Mouse (Mus musculus) megakaryocyte, adult 5-6 weeks (primary cell): ENCODE results near the gene Fndc4. TPM values are rescaled to one million over a fixed set of nuclear protein-coding genes. Genes with fewer than 3 reads are reported as not detected.

Experiments
- ATAC-seq: 2 replicates; pipeline ENCODE4 v1.8.0; 2016; ENCODE audit warnings: mild to moderate bottlenecking, inconsistent platforms; ENCODE audit not compliant: poor library complexity, severe bottlenecking
- total RNA-seq, 2 experiments: library from RNA; stranded (forward) in 1 of 2; stranded (reverse) in 1 of 2; fragments of 153-499, 151-499 nt in 1 of 2; fragments of 221-1000, 200-1000 nt in 1 of 2; gene quantifications; 2 replicates each; pipeline versions ENCODE4 v1.2.3 to v1.2.4; 2015 to 2017

Fndc4 gene
- total RNA-seq, 2 experiments from 2014 or later = not detected

DNA sequence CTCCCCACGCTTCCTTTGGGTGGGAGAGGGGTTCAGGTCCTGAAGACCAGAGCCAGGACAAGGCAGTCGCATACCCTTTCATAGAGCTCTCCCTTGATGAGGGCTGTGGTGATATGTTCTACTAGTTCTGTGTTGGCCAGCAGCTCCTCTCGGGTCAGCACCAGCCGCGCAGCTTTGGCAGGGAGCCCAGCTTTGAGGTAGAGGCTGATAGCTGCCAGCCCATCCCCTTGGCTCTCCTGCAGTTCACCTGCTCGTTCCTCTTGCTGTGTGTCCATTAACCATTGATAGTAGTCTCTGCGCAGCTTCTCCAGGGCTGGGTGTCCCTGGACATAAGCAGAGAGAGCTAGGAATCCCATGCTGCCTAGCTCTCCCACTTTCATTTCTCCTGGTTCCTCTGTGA lies 29.8 kb downstream of the Fndc4 start:
- no peak for ATAC-seq

DNA sequence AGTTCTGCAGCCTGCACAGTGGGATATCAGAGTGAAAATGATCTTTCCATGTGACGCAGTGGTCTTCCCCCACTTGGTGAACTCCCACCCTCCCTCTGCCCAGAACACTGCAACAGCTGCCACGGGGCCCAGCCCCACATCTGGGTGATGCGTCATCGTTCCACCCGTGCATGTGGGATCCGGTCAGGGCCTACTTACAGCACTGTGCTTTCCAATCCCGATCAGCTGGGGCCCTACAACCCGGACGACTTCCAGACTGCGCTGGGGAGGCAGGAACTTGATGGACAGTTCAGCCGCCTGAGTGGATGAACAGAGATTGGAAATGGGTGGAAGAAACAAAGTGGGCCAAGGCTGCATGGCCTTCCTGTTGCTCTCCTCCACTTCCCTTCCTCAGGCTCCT lies 38.3 kb downstream of the Fndc4 start:
- ATAC-seq = no peak

DNA sequence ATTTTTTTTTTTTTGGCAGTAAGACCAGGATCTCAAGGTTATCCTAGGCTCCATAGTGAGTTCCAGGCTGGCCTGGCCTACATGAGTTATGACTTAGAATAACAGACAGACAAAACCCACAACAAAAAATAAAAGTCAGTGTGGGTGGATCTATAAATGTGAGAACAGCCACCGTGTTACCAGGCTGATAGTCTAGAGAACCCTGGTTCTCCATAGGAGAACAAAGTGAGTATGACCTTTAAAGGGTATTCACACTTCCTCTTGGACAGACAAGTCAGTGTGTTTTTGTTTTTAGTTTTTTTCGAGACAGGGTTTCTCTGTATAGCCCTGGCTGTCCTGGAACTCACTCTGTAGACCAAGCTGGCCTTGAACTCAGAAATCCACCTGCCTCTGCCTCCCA lies 39.9 kb downstream of the Fndc4 start:
- ATAC-seq = no peak

DNA sequence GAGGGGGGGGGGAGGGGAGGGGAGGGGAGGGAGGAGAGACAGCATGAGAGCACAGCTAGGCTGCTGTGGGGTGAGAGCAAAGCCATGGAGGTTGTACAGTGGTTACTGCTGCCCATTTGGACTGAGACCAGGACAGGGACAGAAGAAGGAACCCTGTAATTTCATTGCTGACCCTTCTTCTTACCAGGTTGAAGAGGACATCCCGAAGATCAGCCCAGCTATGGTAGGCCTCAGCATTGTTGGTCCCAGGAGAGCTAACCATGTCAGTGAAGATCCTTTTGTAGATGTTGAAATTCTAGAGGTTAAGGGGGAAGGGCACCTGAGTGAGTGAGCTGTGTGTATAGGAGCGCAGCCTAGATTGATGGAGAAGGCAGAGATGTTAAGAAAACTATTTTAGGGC lies 40.5 kb downstream of the Fndc4 start:
- no peak for ATAC-seq

DNA sequence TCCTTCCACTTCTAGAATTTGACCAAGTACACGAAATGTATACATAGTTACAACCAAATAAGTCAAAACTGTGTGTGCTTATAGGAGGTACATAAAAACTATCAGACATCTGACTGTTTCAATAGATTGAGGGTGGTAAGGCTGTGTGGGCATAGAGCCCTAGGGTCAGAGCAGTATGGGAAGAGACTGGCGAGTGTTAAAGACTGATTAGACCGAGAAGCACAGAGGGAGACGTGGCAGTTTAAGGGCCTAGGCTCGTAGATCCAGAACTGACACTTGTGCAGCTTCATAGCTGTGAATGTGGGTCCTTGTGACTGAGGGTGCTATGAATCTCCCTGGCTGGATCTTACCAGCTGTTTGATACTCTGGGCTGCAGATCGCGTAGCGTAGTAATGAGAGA lies 41.0 kb downstream of the Fndc4 start:
- no peak for ATAC-seq

DNA sequence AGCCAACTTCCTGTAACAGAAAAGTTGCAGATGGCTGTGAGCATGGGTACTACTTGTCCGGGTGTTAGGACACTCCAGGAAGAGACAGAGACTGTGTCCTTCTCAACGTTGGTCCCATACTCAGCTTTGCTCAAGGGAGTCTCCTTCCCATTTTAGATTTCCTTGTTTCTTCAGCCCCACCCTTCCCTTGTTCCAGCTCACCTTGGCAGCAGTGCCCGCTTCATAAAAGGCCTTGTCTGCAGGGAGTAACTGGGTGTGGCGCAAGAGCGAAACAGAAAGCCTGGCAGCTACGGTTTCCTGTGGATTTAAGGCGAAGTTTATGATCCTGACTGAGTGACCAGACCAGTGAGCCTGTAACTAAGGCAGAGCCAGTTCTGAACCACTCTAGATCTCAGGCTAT lies 41.4 kb downstream of the Fndc4 start:
- peak; percentile 39; the same call in 1 of the 2 replicates for ATAC-seq

DNA sequence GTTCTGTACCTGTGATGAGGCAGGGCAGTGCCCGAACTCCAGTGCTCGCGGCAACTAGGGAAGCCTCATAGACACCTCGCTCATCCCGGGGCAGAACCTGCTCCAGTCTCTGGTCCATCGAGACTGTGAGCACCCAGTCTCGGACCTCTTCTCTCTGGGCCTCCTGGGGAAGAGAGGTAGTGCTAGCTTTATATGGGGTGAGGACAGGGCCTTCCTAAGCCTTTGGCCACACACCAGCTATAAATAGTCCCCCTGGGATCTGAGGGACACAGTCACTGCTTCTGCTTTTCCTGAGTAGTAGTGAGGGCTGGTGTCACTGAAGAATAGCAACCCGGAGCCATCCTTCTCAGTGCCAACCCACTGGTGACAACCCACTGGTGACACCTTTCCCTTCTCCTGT lies 42.1 kb downstream of the Fndc4 start:
- peak; percentile 14; the same call in 1 of the 2 replicates for ATAC-seq

DNA sequence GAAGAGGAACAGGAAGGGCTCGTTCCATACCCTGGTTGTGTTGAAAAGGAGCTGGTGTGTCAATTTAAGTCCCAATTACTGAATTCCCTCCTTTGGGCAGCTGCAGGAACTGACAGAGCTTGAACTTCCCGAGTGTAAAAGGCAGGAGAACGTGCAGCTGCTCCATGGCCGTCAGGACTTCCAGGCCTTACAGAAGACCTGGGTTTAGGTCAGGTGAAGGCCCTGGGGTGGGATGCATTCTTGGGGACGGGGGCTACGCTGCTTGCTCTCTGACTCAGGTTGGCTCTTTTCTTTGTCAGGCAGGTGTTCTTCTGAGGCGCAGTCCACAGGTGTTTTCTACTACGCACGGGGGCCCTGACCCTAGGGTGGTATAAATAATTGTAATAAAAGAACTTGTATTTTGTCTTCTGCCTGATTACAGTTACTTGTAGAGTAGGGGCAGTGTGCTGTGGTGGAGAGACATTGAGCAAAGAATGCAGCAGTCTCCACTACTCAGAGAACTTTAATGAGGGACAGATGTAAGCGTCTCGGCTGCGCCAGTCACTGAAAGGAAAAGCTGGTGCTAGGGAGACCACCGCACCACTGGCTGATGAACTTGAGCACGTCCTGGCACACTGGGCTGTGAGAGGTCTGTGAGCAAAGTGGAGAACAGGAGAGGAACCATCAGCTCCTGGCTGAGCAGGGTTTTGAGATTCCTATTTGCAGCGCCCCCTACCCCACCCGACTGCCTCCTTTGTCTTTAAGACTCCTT lies 42.9 kb downstream of the Fndc4 start:
- no peak for ATAC-seq

DNA sequence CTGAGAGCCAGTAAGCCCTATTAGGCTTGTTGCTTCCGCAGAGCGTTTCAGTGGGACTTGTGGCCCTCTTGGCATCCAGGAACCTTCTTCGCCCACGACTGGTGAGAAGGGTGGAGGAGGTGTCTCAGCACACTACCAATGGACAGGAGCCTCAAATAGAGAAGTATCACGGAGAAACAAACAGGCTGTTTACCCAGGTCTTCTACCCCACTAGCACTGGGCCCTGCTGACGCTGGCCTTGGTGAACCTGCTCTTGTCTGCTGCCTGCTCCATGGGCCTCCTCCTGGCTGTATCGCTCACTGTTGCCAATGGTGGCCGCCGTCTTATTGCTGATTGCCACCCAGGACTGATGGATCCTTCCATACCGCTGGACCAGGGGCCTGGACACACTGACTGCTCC lies 43.7 kb downstream of the Fndc4 start:
- ATAC-seq = no peak

DNA sequence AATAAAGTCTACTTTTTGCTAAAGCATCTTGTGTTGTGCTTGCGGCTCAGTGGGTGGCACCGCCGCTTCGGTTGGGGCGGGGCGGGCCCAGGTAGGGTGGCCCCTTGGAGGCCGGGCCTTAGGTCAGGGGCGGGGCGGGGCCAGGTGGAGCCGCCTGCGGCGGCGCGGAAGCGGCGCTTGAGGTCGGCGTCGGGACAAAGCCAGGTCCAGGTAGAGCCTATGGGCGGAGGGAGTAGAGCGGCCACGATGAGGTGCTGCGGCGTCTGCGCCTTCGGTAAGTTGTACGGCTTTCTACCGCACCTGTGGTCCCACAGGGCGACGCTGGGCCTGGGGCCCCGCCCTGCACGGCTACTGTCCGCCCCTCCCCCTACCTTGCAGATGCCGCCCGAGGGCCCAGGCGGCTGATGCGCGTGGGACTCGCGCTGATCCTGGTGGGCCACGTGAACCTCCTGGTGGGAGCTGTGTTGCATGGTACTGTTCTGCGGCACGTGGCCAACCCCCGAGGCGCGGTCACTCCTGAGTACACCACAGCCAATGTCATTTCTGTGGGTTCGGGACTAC lies 44.3 kb downstream of the Fndc4 start, which contains the start of gene Krtcap3:
Krtcap3 (plus strand) TSS at position 151 of the 561 bp plus-strand sequence.
- peak; percentile 34; the same call in 1 of the 2 replicates for ATAC-seq

DNA sequence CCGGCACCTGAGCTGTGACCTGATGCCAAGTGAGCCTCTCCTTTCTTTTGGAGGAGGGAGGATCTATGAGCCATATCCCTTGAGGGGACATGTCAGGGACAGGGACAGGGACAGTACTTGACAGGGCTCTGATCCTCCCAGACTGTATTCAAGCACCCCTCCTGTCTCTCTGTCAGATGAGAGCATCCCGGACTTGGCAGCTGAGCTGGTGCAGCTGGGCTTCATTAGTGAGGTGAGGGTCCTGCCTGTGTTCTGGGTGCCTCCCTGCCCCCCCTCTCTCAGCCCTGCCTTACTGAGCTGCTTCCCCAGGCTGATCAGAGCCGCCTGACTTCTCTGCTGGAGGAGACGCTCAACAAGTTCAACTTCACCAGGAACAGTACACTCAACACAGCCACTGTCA lies 45.2 kb downstream of the Fndc4 start:
- ATAC-seq = no peak

Other genes starting within 250 kb of the Fndc4 start
- 113 and 132 TPM in 2 replicates for gene Atraid, start 247.8 kb downstream of the Fndc4 start, total RNA-seq (2015)
- gene Atraid, start 247.8 kb downstream of the Fndc4 start, total RNA-seq (2017) = 88.5 and 103 TPM in 2 replicates
- 0.41 and 2.0 TPM in 2 replicates for gene Slc5a6, start 247.2 kb downstream of the Fndc4 start, total RNA-seq (2015)
- gene Slc5a6, start 247.2 kb downstream of the Fndc4 start, total RNA-seq (2017) = 1.3 and 1.4 TPM in 2 replicates
- 5.1 and 9.4 TPM in 2 replicates for gene Cad, start 241.3 kb downstream of the Fndc4 start, total RNA-seq (2015)
- gene Cad, start 241.3 kb downstream of the Fndc4 start, total RNA-seq (2017) = 5.4 and 7.5 TPM in 2 replicates
- gene Dnajc5g, start 189.8 kb downstream of the Fndc4 start, total RNA-seq (2015) = not detected in 2 replicates
- gene Dnajc5g, start 189.8 kb downstream of the Fndc4 start, total RNA-seq (2017) = not detected in 2 replicates
- not detected in 2 replicates for gene Slc30a3, start 187.8 kb downstream of the Fndc4 start, total RNA-seq (2015)
- not detected in 2 replicates for gene Slc30a3, start 187.8 kb downstream of the Fndc4 start, total RNA-seq (2017)
- not detected in 2 replicates for gene Trim54, start 179.4 kb downstream of the Fndc4 start, total RNA-seq (2015)
- gene Trim54, start 179.4 kb downstream of the Fndc4 start, total RNA-seq (2017) = not detected in 2 replicates
- gene Ucn, start 157.3 kb downstream of the Fndc4 start, total RNA-seq (2015) = not detected in 2 replicates
- not detected in 2 replicates for gene Ucn, start 157.3 kb downstream of the Fndc4 start, total RNA-seq (2017)
- 30.3 and 40.5 TPM in 2 replicates for gene Mpv17, start 141.8 kb downstream of the Fndc4 start, total RNA-seq (2015)
- 26.1 and 27.0 TPM in 2 replicates for gene Mpv17, start 141.8 kb downstream of the Fndc4 start, total RNA-seq (2017)
- 0.22 and 1.3 TPM in 2 replicates for gene Gm29609, start 116.2 kb downstream of the Fndc4 start, total RNA-seq (2015)
- gene Gm29609, start 116.2 kb downstream of the Fndc4 start, total RNA-seq (2017) = 0.29 TPM in 1 of 2 replicates, not detected in the other
- gene Gtf3c2, start 115.9 kb downstream of the Fndc4 start, total RNA-seq (2015) = 58.8 and 63.2 TPM in 2 replicates
- 43.0 and 43.1 TPM in 2 replicates for gene Gtf3c2, start 115.9 kb downstream of the Fndc4 start, total RNA-seq (2017)
- gene Snx17, start 102.9 kb downstream of the Fndc4 start, total RNA-seq (2015) = 52.3 and 65.5 TPM in 2 replicates
- gene Snx17, start 102.9 kb downstream of the Fndc4 start, total RNA-seq (2017) = 33.4 and 45.2 TPM in 2 replicates
- 21.9 and 25.2 TPM in 2 replicates for gene Eif2b4, start 102.7 kb downstream of the Fndc4 start, total RNA-seq (2015)
- 21.3 and 31.5 TPM in 2 replicates for gene Eif2b4, start 102.7 kb downstream of the Fndc4 start, total RNA-seq (2017)
- 8.9 and 10.1 TPM in 2 replicates for gene Zfp513, start 93.8 kb downstream of the Fndc4 start, total RNA-seq (2015)
- gene Zfp513, start 93.8 kb downstream of the Fndc4 start, total RNA-seq (2017) = 7.2 and 8.1 TPM in 2 replicates
- 54.8 and 69.0 TPM in 2 replicates for gene Ppm1g, start 75.4 kb downstream of the Fndc4 start, total RNA-seq (2015)
- 107 and 121 TPM in 2 replicates for gene Ppm1g, start 75.4 kb downstream of the Fndc4 start, total RNA-seq (2017)
- 57.2 and 64.1 TPM in 2 replicates for gene Nrbp1, start 55.2 kb downstream of the Fndc4 start, total RNA-seq (2015)
- 112 and 114 TPM in 2 replicates for gene Nrbp1, start 55.2 kb downstream of the Fndc4 start, total RNA-seq (2017)
- gene Gm9970, start 54.8 kb downstream of the Fndc4 start, total RNA-seq (2015) = not detected in 2 replicates
- gene Gm9970, start 54.8 kb downstream of the Fndc4 start, total RNA-seq (2017) = not detected in 2 replicates
- gene Krtcap3, start 44.4 kb downstream of the Fndc4 start, total RNA-seq (2015) = 5.1 and 5.4 TPM in 2 replicates
- 3.6 and 6.7 TPM in 2 replicates for gene Krtcap3, start 44.4 kb downstream of the Fndc4 start, total RNA-seq (2017)
- gene Ift172, start 5.0 kb downstream of the Fndc4 start, total RNA-seq (2015) = 9.6 and 13.6 TPM in 2 replicates
- gene Ift172, start 5.0 kb downstream of the Fndc4 start, total RNA-seq (2017) = 14.2 and 25.0 TPM in 2 replicates
- not detected in 2 replicates for gene Gckr, start 1.4 kb upstream of the Fndc4 start, total RNA-seq (2015)
- gene Gckr, start 1.4 kb upstream of the Fndc4 start, total RNA-seq (2017) = not detected in 2 replicates
- gene Zfp512, start 156.4 kb upstream of the Fndc4 start, total RNA-seq (2015) = 11.0 and 18.1 TPM in 2 replicates
- 20.6 and 24.2 TPM in 2 replicates for gene Zfp512, start 156.4 kb upstream of the Fndc4 start, total RNA-seq (2017)
- not detected in 2 replicates for gene 4930548H24Rik, start 189.7 kb upstream of the Fndc4 start, total RNA-seq (2015)
- 0.12 and 0.44 TPM in 2 replicates for gene 4930548H24Rik, start 189.7 kb upstream of the Fndc4 start, total RNA-seq (2017)
- 7.7 and 11.0 TPM in 2 replicates for gene Gpn1, start 198.7 kb upstream of the Fndc4 start, total RNA-seq (2015)
- gene Gpn1, start 198.7 kb upstream of the Fndc4 start, total RNA-seq (2017) = 9.6 and 14.9 TPM in 2 replicates
- 41.3 and 50.5 TPM in 2 replicates for gene Slc4a1ap, start 230.9 kb upstream of the Fndc4 start, total RNA-seq (2015)
- gene Slc4a1ap, start 230.9 kb upstream of the Fndc4 start, total RNA-seq (2017) = 44.2 and 54.6 TPM in 2 replicates
- 11.2 and 14.0 TPM in 2 replicates for gene Supt7l, start 231.7 kb upstream of the Fndc4 start, total RNA-seq (2015)
- gene Supt7l, start 231.7 kb upstream of the Fndc4 start, total RNA-seq (2017) = 14.1 and 18.5 TPM in 2 replicates